Mouse (Mus musculus) forebrain, embryonic 16.5 days (tissue): Measurements from ENCODE around the gene 1700029I15Rik. TPM values are rescaled to one million over a fixed set of nuclear protein-coding genes. Genes with fewer than 3 reads are reported as not detected.
"Not testable (repeated sequence)": the region's sequence is repeated elsewhere in the genome, so short reads cannot be mapped to it uniquely, and the experiment has no call there.

Experiments
- ATAC-seq: fragments of 200-750 bp; cut with Nextera tagmentation; 2 replicates; pipeline ENCODE4 v1.8.0; 2017; ENCODE audit warnings: mild to moderate bottlenecking, moderate library complexity
- H3K27ac ChIP-seq: fragments of 300-500 bp; sonication (generic); 2 replicates; pipeline ENCODE4 v1.5.1; 2014; ENCODE audit warnings: low read length, control low read depth
- H3K27me3 ChIP-seq: fragments of 300-500 bp; sonication (generic); replicated peaks from 2 replicates; pipeline ENCODE4 v1.6.1; 2014; ENCODE audit warnings: low read length; ENCODE audit not compliant: control insufficient read depth, insufficient read depth
- H3K36me3 ChIP-seq: fragments of 300-500 bp; sonication (generic); 2 replicates; pipeline ENCODE4 v1.6.1; 2014; ENCODE audit not compliant: control insufficient read depth, insufficient read depth
- H3K4me1 ChIP-seq: fragments of 300-500 bp; sonication (generic); replicated peaks from 2 replicates; pipeline ENCODE4 v1.6.1; 2014; ENCODE audit warnings: low read length; ENCODE audit not compliant: control insufficient read depth, insufficient read depth
- H3K4me2 ChIP-seq: fragments of 300-500 bp; sonication (generic); 2 replicates; pipeline ENCODE4 v1.6.1; 2014; ENCODE audit warnings: mild to moderate bottlenecking, low read length, control low read depth
- H3K4me3 ChIP-seq: fragments of 300-500 bp; sonication (generic); replicated peaks from 2 replicates; pipeline ENCODE4 v1.5.1; 2014; ENCODE audit warnings: mild to moderate bottlenecking, low read length, control low read depth
- H3K9ac ChIP-seq: fragments of 300-500 bp; sonication (generic); replicated peaks from 2 replicates; pipeline ENCODE4 v1.6.1; 2014; ENCODE audit warnings: low read depth, low read length, control low read depth
- H3K9me3 ChIP-seq: fragments of 300-500 bp; sonication (generic); 2 replicates; pipeline ENCODE4 v1.6.1; 2016; ENCODE audit warnings: low read length; ENCODE audit not compliant: control insufficient read depth
- WGBS: fragments of 180-500 bp; shearing (Covaris S2); extraction: QIAGEN DNeasy Blood & Tissue Kit; methylation state at CpG from one replicate; pipeline ENCODE4 v1.1.7; 2014; 5-methylcytosine and 5-hydroxymethylcytosine counted together
- polyA plus RNA-seq: library from polyadenylated mRNA; unstranded; fragments of >200 nt; fragmentation: Nextera tagmentation; extraction: Ambion mirVana; gene quantifications from 2 replicates; pipeline ENCODE4 v1.2.1, GENCODE M21; 2015

The 1700029I15Rik gene
- polyA plus RNA-seq, 1 experiment from 2014 or later: 8.6 TPM

GRCm38 (mm10) chr2:92399877-92400276 is 17.5 kb downstream of the 1700029I15Rik start:
- ATAC-seq, H3K9me3 ChIP-seq, H3K27ac ChIP-seq, H3K27me3 ChIP-seq, H3K36me3 ChIP-seq: not testable (repeated sequence)
- Histone ChIP-seq H3K4me2 (peak overlapping the region; percentile 87), H3K4me1 (peaks cover 32% of the 10 kb centered on the region), H3K4me3 (peak overlapping the region; percentile 85), H3K9ac (peak overlapping the region; percentile 96; the same call in 1 of the 2 replicates)
- 40% methylated on average over 3 of the region's 4 CpGs for WGBS

GRCm38 (mm10) chr2:92400682-92401081 is 18.3 kb downstream of the 1700029I15Rik start:
- under 1% methylated on average over 20 of the region's 22 CpGs for WGBS
- Histone ChIP-seq H3K9ac (peak overlapping the region; percentile 96), H3K4me2 (peak overlapping the region; percentile 87), H3K27ac (0 out of 2 replicates have a peak overlapping the region, but pooled peaks have one; percentile 15), H3K36me3 (peaks cover 8% of the 10 kb centered on the region), H3K27me3 (no peaks in the 10 kb centered on the region), H3K4me3 (peak overlapping the region; percentile 85), H3K9me3 (no peaks in the 10 kb centered on the region), H3K4me1 (peaks cover 32% of the 10 kb centered on the region)
- no peak; the same call in 1 of the 2 replicates for ATAC-seq

- peaks cover 10% of the 10 kb centered on the region for H3K36me3 ChIP-seq
- H3K4me1 ChIP-seq: peaks cover 32% of the 10 kb centered on the region
- peak within 1 kb of the TSS; percentile 87 for H3K4me2 ChIP-seq
- peak; percentile 65 for ATAC-seq
- peak within 1 kb of the TSS; percentile 85 for H3K4me3 ChIP-seq
- H3K9ac ChIP-seq: peak within 1 kb of the TSS; percentile 96
- no peaks in the 10 kb centered on the region for H3K9me3 ChIP-seq
- WGBS: under 1% methylated on average over 42 of the region's 59 CpGs
- no peaks in the 10 kb centered on the region for H3K27me3 ChIP-seq
- 0 out of 2 replicates have a peak within 1 kb of the TSS, but pooled peaks have one; percentile 15 for H3K27ac ChIP-seq
Measured at GRCm38 (mm10) chr2:92401091-92401561, 18.8 kb downstream of the 1700029I15Rik start, which contains the start of gene Mapk8ip1. Mapk8ip1 (minus strand) TSS chr2:92401263.

GRCm38 (mm10) chr2:92402591-92403326 is 20.4 kb downstream of the 1700029I15Rik start:
- H3K4me1 ChIP-seq: peaks cover 27% of the 10 kb centered on the region

GRCm38 (mm10) chr2:92403776-92404319 is 21.5 kb downstream of the 1700029I15Rik start:
- 94% methylated on average over 5 of the region's 5 CpGs for WGBS

More at GRCm38 (mm10) chr2:92402591-92403326, 20.4 kb downstream of the 1700029I15Rik start:
- Histone ChIP-seq H3K4me3 (no peak overlapping the region), H3K4me2 (no peak overlapping the region), H3K27me3 (no peaks in the 10 kb centered on the region), H3K9ac (no peak overlapping the region), H3K9me3 (no peaks in the 10 kb centered on the region), H3K27ac (peak overlapping the region; percentile 44; the same call in 1 of the 2 replicates), H3K36me3 (peaks cover 17% of the 10 kb centered on the region)
- no peak; the same call in 1 of the 2 replicates for ATAC-seq
- 61% methylated on average over 4 of the region's 4 CpGs for WGBS

GRCm38 (mm10) chr2:92404737-92405136 is 22.4 kb downstream of the 1700029I15Rik start:
- Histone ChIP-seq H3K9ac (no peak overlapping the region), H3K27ac (no peak overlapping the region), H3K4me3 (no peak overlapping the region), H3K36me3 (peaks cover 32% of the 10 kb centered on the region), H3K9me3 (no peaks in the 10 kb centered on the region), H3K4me2 (no peak overlapping the region), H3K4me1 (peaks cover 12% of the 10 kb centered on the region), H3K27me3 (no peaks in the 10 kb centered on the region)
- WGBS: 92% methylated on average over 6 of the region's 6 CpGs
- no peak for ATAC-seq

More at GRCm38 (mm10) chr2:92403776-92404319, 21.5 kb downstream of the 1700029I15Rik start:
- no peak overlapping the region for H3K9ac ChIP-seq
- H3K9me3 ChIP-seq: no peaks in the 10 kb centered on the region
- peaks cover 23% of the 10 kb centered on the region for H3K36me3 ChIP-seq
- H3K4me1 ChIP-seq: peaks cover 21% of the 10 kb centered on the region
- no peak for ATAC-seq
- no peak overlapping the region for H3K27ac ChIP-seq
- H3K27me3 ChIP-seq: no peaks in the 10 kb centered on the region
- H3K4me2 ChIP-seq: no peak overlapping the region
- H3K4me3 ChIP-seq: no peak overlapping the region

- no peak for ATAC-seq
- no peaks in the 10 kb centered on the region for H3K27me3 ChIP-seq
- no peak overlapping the region for H3K9ac ChIP-seq
- H3K4me3 ChIP-seq: no peak overlapping the region
- WGBS: 87% methylated on average over 7 of the region's 7 CpGs
- no peak overlapping the region for H3K4me2 ChIP-seq
- H3K9me3 ChIP-seq: no peaks in the 10 kb centered on the region
- H3K4me1 ChIP-seq: peaks cover 6% of the 10 kb centered on the region
- peaks cover 41% of the 10 kb centered on the region for H3K36me3 ChIP-seq
- H3K27ac ChIP-seq: no peak overlapping the region
Measured at GRCm38 (mm10) chr2:92405687-92406086, 23.3 kb downstream of the 1700029I15Rik start.

- ATAC-seq: no peak
- H3K9ac ChIP-seq: no peak overlapping the region
- no peak overlapping the region for H3K4me3 ChIP-seq
- H3K27ac ChIP-seq: no peak overlapping the region
- no peaks in the 10 kb centered on the region for H3K27me3 ChIP-seq
- peaks cover 65% of the 10 kb centered on the region for H3K36me3 ChIP-seq
- H3K4me2 ChIP-seq: no peak overlapping the region
- H3K4me1 ChIP-seq: no peaks in the 10 kb centered on the region
- WGBS: 88% methylated on average over 18 of the region's 18 CpGs
- H3K9me3 ChIP-seq: no peaks in the 10 kb centered on the region
Measured at GRCm38 (mm10) chr2:92408309-92409045, 26.1 kb downstream of the 1700029I15Rik start.

GRCm38 (mm10) chr2:92411705-92412104 is 29.4 kb downstream of the 1700029I15Rik start:
- ATAC-seq: no peak

More at GRCm38 (mm10) chr2:92411705-92412104, 29.4 kb downstream of the 1700029I15Rik start:
- H3K9ac ChIP-seq: no peak overlapping the region
- no peaks in the 10 kb centered on the region for H3K27me3 ChIP-seq
- peaks cover 76% of the 10 kb centered on the region for H3K36me3 ChIP-seq
- no peak overlapping the region for H3K4me2 ChIP-seq
- H3K27ac ChIP-seq: no peak overlapping the region
- H3K9me3 ChIP-seq: no peaks in the 10 kb centered on the region
- H3K4me3 ChIP-seq: no peak overlapping the region
- 89% methylated on average over 10 of the region's 10 CpGs for WGBS
- H3K4me1 ChIP-seq: no peaks in the 10 kb centered on the region
